Mouse (Mus musculus): Measurements from ENCODE around the gene Rnft2.

DNA sequence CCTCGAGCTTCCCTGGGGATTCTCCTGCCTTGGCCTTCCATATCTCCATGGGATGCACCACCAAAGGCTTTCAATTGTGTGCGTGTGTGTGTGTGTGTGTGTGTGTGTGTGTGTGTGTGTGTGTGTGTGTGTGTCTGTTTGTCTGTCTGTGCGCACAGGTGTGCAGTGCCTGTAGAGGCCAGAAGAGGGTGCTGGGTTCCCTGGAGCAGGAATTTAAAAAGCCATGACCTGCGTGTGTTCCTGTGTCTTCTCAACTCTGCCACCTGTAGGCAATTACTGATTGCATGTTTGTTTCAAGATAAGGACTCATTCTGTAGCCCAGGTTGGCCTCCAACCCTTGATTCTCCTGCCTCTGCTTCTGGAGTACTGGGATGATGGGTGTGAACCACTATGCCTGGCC, 46.5 kb upstream of the Rnft2 start:
- TF ChIP-seq CTCF (IDR thresholded peaks at IDR 0.05; ENCODE audit: low read depth) (no peak), EP300 (IDR thresholded peaks at IDR 0.05; ENCODE audit: low read depth) (no peak)
